Mouse (Mus musculus) ES-E14 (cell line): ENCODE results near the gene AI467606.

Experiments used
- CHD2 ChIP-seq: IDR thresholded peaks from 2 replicates; pipeline ENCODE4 v1.6.1; 2014; ENCODE audit warnings: mild to moderate bottlenecking, low read depth, low read length, inconsistent platforms
- ZC3H11A ChIP-seq: IDR thresholded peaks from 2 replicates; pipeline ENCODE4 v1.6.1; 2012; ENCODE audit warnings: low read depth, mild to moderate bottlenecking, inconsistent platforms, low read length, borderline replicate concordance

DNA sequence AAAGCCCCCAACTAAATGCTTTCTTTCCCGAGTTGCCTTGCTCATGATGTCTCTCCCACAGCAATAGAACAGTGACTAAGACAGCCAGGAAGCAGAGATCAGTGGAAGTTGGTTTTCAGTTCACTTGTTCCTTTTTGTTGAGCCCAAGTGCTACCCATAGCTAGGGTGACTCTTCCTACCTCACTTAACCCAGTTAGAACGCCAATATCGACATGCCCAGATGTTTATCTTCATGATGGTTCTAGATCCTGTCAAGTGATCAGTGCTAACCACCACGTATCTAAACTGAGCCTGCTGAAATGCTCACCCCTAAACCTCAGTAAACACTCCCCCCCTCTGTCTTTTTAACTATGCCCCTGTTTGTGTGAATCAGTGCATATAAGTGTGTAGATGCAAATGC is 8.4 kb downstream of the AI467606 start:
- TF ChIP-seq CHD2 (no peak), ZC3H11A (no peak)
